Mouse (Mus musculus) CH12.LX (cell line): ENCODE data around the gene Hist1h2bg. TPM values are rescaled to one million over a fixed set of nuclear protein-coding genes. Genes with fewer than 3 reads are reported as not detected.

ENCODE experiments used
- DNase-seq: peaks from one replicate; pipeline ENCODE4 v3.0.0-alpha.2; 2013; ENCODE audit errors: extremely low read depth
- H3K27ac ChIP-seq: 2 replicates; pipeline ENCODE4 v1.5.1; 2012; ENCODE audit warnings: low read depth, mild to moderate bottlenecking, control low read depth, moderate library complexity; ENCODE audit not compliant: insufficient read depth
- H3K27me3 ChIP-seq: replicated peaks from 2 replicates; pipeline ENCODE3; 2012; ENCODE audit warnings: inconsistent platforms
- H3K36me3 ChIP-seq, 2 experiments: replicated peaks in 1 of 2; 2 replicates each; pipeline versions ENCODE3 to v1.6.1; 2012; ENCODE audit warnings: inconsistent platforms in 1 of 2, low read length in 1 of 2, mild to moderate bottlenecking in 1 of 2, mixed read lengths in 1 of 2, moderate library complexity in 1 of 2; ENCODE audit not compliant: control insufficient read depth in 1 of 2, insufficient read depth in 1 of 2
- H3K4me1 ChIP-seq, 2 experiments: 2 replicates each; pipeline ENCODE4 v1.6.1; 2012; ENCODE audit warnings: inconsistent platforms in 1 of 2, moderate library complexity in 1 of 2; ENCODE audit not compliant: insufficient read depth in 2 of 2, control insufficient read depth in 1 of 2
- H3K4me2 ChIP-seq: 2 replicates; pipeline ENCODE4 v1.6.1; 2012; ENCODE audit warnings: low read depth, mild to moderate bottlenecking, control low read depth; ENCODE audit not compliant: poor library complexity, insufficient read depth, severe bottlenecking
- H3K4me3 ChIP-seq, 3 experiments: fragments of 150-350 bp in 1 of 3; sonication (generic) in 1 of 3; replicated peaks in 1 of 3; 2 replicates each; pipeline versions ENCODE3 to v1.5.1; 2011 to 2012; ENCODE audit warnings: low read depth in 2 of 3, low read length in 2 of 3, mild to moderate bottlenecking in 2 of 3, moderate library complexity in 2 of 3, control low read depth in 1 of 3, improper control_type of control experiment in 1 of 3, inconsistent platforms in 1 of 3, mixed read lengths in 1 of 3; ENCODE audit not compliant: poor library complexity in 1 of 3
- H3K79me2 ChIP-seq: replicated peaks from 2 replicates; pipeline ENCODE4 v1.6.1; 2012; ENCODE audit warnings: mild to moderate bottlenecking, moderate library complexity; ENCODE audit not compliant: control insufficient read depth, poor library complexity, insufficient read depth, severe bottlenecking; ENCODE audit errors: extremely low read depth
- H3K9ac ChIP-seq: 2 replicates; pipeline ENCODE4 v1.6.1; 2012; ENCODE audit warnings: low read depth, mild to moderate bottlenecking, control low read depth, moderate library complexity; ENCODE audit not compliant: insufficient read depth
- H3K9me3 ChIP-seq: replicated peaks from 2 replicates; pipeline ENCODE3; 2012; ENCODE audit warnings: low read length, inconsistent platforms, mixed read lengths
- BHLHE40 ChIP-seq: IDR thresholded peaks from 2 replicates; pipeline ENCODE4 v1.6.1; 2011; ENCODE audit warnings: mild to moderate bottlenecking, low read depth, low read length, improper control_type of control experiment
- CHD1 ChIP-seq: IDR thresholded peaks from 2 replicates; pipeline ENCODE4 v1.6.1; 2012; ENCODE audit warnings: low read depth, low read length, improper control_type of control experiment, inconsistent platforms
- CHD2 ChIP-seq: IDR thresholded peaks from 2 replicates; pipeline ENCODE4 v1.6.1; 2011; ENCODE audit warnings: low read length, improper control_type of control experiment
- EP300 ChIP-seq: IDR thresholded peaks from 2 replicates; pipeline ENCODE4 v1.6.1; 2011; ENCODE audit warnings: low read length, improper control_type of control experiment
- HCFC1 ChIP-seq: IDR thresholded peaks from 2 replicates; pipeline ENCODE4 v1.6.1; 2012; ENCODE audit warnings: low read depth, mild to moderate bottlenecking, inconsistent platforms, low read length, improper control_type of control experiment
- IRF4 ChIP-seq: IDR thresholded peaks from 2 replicates; pipeline ENCODE4 v1.6.1; 2014; ENCODE audit warnings: low read depth, mild to moderate bottlenecking, inconsistent platforms, low read length, improper control_type of control experiment
- JUN ChIP-seq: IDR thresholded peaks from 2 replicates; pipeline ENCODE4 v1.6.1; 2011; ENCODE audit warnings: low read depth, mild to moderate bottlenecking, low read length, improper control_type of control experiment, moderate library complexity; ENCODE audit not compliant: insufficient read depth
- JUND ChIP-seq: conservative IDR thresholded peaks from 2 replicates; pipeline ENCODE4 v1.6.1; 2011; ENCODE audit warnings: low read depth, low read length, improper control_type of control experiment
- MAFK ChIP-seq: IDR thresholded peaks from 2 replicates; pipeline ENCODE4 v1.6.1; 2011; ENCODE audit warnings: low read length, improper control_type of control experiment; ENCODE audit not compliant: insufficient replicate concordance
- MAX ChIP-seq: IDR thresholded peaks from 2 replicates; pipeline ENCODE4 v1.6.1; 2011; ENCODE audit warnings: low read length, improper control_type of control experiment
- MEF2A ChIP-seq: IDR thresholded peaks from 2 replicates; pipeline ENCODE4 v1.6.1; 2014; ENCODE audit warnings: low read depth, mild to moderate bottlenecking, inconsistent platforms, low read length, improper control_type of control experiment, borderline replicate concordance
- MXI1 ChIP-seq: IDR thresholded peaks from 2 replicates; pipeline ENCODE4 v1.6.1; 2011; ENCODE audit warnings: mild to moderate bottlenecking, low read depth, low read length, improper control_type of control experiment
- NELFE ChIP-seq: IDR thresholded peaks from 2 replicates; pipeline ENCODE4 v1.6.1; 2011; ENCODE audit warnings: low read depth, low read length, improper control_type of control experiment
- PAX5 ChIP-seq: IDR thresholded peaks from 2 replicates; pipeline ENCODE4 v1.6.1; 2012; ENCODE audit warnings: low read length, inconsistent platforms, mixed read lengths
- POLR2A ChIP-seq: IDR thresholded peaks from 2 replicates; pipeline ENCODE4 v1.6.1; 2011; ENCODE audit warnings: low read depth, mild to moderate bottlenecking, improper control_type of control experiment, low read length
- POLR2AphosphoS2 ChIP-seq: IDR thresholded peaks from 2 replicates; pipeline ENCODE4 v1.6.1; 2011; ENCODE audit warnings: low read depth, low read length, improper control_type of control experiment
- RAD21 ChIP-seq: IDR thresholded peaks from 2 replicates; pipeline ENCODE4 v1.6.1; 2011; ENCODE audit warnings: low read depth, mild to moderate bottlenecking, low read length, improper control_type of control experiment, moderate library complexity
- SIN3A ChIP-seq: IDR thresholded peaks from 2 replicates; pipeline ENCODE4 v1.6.1; 2012; ENCODE audit warnings: low read length, improper control_type of control experiment, inconsistent platforms
- UBTF ChIP-seq: IDR thresholded peaks from 2 replicates; pipeline ENCODE4 v1.6.1; 2012; ENCODE audit warnings: low read depth, mild to moderate bottlenecking, inconsistent platforms, low read length, improper control_type of control experiment, moderate library complexity
- USF1 ChIP-seq: IDR thresholded peaks from 2 replicates; pipeline ENCODE4 v1.6.1; 2014; ENCODE audit warnings: low read depth, mild to moderate bottlenecking, inconsistent platforms, low read length, improper control_type of control experiment
- ZC3H11A ChIP-seq: IDR thresholded peaks from 2 replicates; pipeline ENCODE4 v1.6.1; 2012; ENCODE audit warnings: low read depth, mild to moderate bottlenecking, inconsistent platforms, low read length, improper control_type of control experiment
- ZKSCAN1 ChIP-seq: IDR thresholded peaks from 2 replicates; pipeline ENCODE4 v1.6.1; 2012; ENCODE audit warnings: low read depth, inconsistent platforms, low read length, improper control_type of control experiment, borderline replicate concordance
- ZMIZ1 ChIP-seq: IDR thresholded peaks from 2 replicates; pipeline ENCODE4 v1.6.1; 2012; ENCODE audit warnings: low read depth, mild to moderate bottlenecking, inconsistent platforms, low read length, improper control_type of control experiment
- dilution Hi-C: fragments of 300-500 bp; cut with MboI; formaldehyde crosslinking; loops from 2 replicates; pipeline ENCODE4 v1.14.3; 2020; ENCODE audit warnings: low sequenced_read_pairs; ENCODE audit not compliant: extremely low pct_unique_long_range_greater_than_20kb, extremely low pct_ligation_motif_present
- in situ Hi-C: fragments of 300-500 bp; cut with MboI; formaldehyde crosslinking; loops from 3 replicates; pipeline ENCODE4 v1.14.3; 2019; ENCODE audit warnings: low sequenced_read_pairs, low pct_ligation_motif_present, low pct_unique_long_range_greater_than_20kb, mixed read lengths
- polyA plus RNA-seq: library from polyadenylated mRNA; unstranded; fragments of >175 nt; gene quantifications from 2 replicates; pipeline ENCODE4 v1.2.1, GENCODE M21; 2012; ENCODE audit warnings: low read depth; ENCODE audit not compliant: insufficient read length
- total RNA-seq, 2 experiments: library from RNA; depleted of rRNA; stranded (reverse); fragments of 300-350 nt in 1 of 2; fragments of >200 nt in 1 of 2; gene quantifications; 2 replicates each; pipeline ENCODE4 v1.2.3; 2012 to 2014

Hist1h2bg gene
- total and polyA plus RNA-seq, 3 experiments, result 9.4 to 3,252 (median 136) TPM

- TF ChIP-seq RAD21 (no peak), JUN (no peak), POLR2A (peak; percentile 75), CHD2 (0 out of 2 replicates have a peak, but pooled peaks have one; percentile 55), EP300 (no peak), MAX (no peak), UBTF (no peak), USF1 (no peak), MEF2A (no peak)
Measured at GRCm38 (mm10) chr13:23576351-23576881, 5.2 kb downstream of the Hist1h2bg start (continued).

DNA sequence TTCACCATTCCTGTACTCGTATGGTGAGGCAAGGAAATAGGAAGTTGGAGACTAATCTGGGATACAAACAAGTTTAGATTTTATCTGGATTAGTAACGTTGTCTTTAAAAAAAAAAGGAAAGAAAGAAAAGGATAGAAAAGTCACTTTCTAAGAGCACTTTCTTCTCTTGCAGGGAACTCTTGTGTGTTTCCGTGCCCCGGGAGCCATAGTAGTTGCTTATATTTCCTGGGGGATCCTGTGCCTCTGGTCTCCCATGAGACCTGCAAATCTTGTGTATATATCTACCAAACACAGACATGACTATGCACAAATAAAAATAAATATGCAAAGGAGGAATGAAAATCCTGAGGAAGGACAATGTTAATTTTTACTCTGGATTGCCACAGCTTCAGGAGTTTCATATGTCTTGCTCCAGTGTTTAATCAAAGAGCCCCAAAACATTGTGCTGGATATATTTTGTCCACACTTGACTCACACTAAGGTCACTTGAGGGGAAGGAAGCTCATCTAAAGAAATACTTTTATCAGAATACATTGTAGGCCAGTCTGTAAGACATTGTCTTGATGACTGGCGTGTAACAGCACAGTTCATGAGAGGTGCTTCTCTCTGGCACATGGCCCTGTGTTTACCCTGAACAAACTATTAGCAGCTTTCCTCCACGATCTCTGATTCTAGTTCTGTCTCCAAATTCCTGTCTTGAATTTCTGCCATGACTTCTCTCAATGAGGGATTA is 5.9 kb downstream of the Hist1h2bg start:
- no peaks in the 10 kb centered on the region for H3K79me2 ChIP-seq
- TF ChIP-seq NELFE (no peak), RAD21 (no peak), SIN3A (no peak), JUND (no peak)
- TF ChIP-seq, all 38 proteins: peak for 0

DNA sequence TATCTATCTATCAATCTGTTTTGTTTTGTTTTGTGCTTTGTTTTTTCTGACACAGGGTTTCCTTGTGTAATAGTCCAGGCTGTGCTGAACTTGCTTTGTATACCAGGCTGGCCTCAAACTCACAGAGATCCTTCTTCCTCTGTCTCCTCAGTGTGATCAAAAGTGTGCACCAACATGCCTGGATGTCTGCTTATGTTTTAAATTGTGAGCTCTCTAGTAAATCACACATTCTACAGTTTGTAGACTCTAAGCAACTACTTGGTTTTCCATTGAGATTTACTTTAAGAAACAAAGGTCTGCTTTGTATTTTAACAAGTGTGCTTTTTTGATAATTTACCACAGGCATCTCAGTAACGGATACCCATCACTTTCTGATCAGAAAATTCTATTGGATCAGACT is 6.6 kb downstream of the Hist1h2bg start:
- Histone ChIP-seq H3K79me2 (no peaks in the 10 kb centered on the region), H3K36me3 (no peaks in the 10 kb centered on the region), H3K9me3 (no peaks in the 10 kb centered on the region), H3K27me3 (no peaks in the 10 kb centered on the region), H3K4me2 (no peak overlapping the region), H3K4me3 (no peak overlapping the region), H3K4me1 (peaks cover 0 to 25% of the 10 kb centered on the region in 2 experiments; a peak in 2 of 4 replicates), H3K27ac (no peak overlapping the region), H3K9ac (no peak overlapping the region)
- no peak for TF ChIP-seq SIN3A
- no peak for TF ChIP-seq MAX
- no peak for TF ChIP-seq ZC3H11A
- TF ChIP-seq UBTF, result no peak
- no peak for TF ChIP-seq IRF4
- no peak for TF ChIP-seq MEF2A
- TF ChIP-seq CHD2, result no peak
- TF ChIP-seq NELFE, result no peak
- TF ChIP-seq MXI1, result no peak
- TF ChIP-seq USF1, result no peak
- no peak for TF ChIP-seq ZKSCAN1
- TF ChIP-seq POLR2AphosphoS2, result no peak
- no peak for TF ChIP-seq BHLHE40
- no peak for TF ChIP-seq ZMIZ1
- TF ChIP-seq HCFC1, result no peak
- TF ChIP-seq PAX5, result no peak
- no peak for TF ChIP-seq MAFK
- no peak for TF ChIP-seq CHD1
- DNase-seq, result no peak
- dilution Hi-C loops, result no loop called here
- in situ Hi-C loops, result no loop called here

More for the DNA sequence above, 5.9 kb downstream of the Hist1h2bg start:
- dilution Hi-C loops (no loop called here), in situ Hi-C loops (no loop called here)
- H3K4me2 ChIP-seq, result peak overlapping the region; percentile 58; the same call in 1 of the 2 replicates
- peak overlapping the region; percentile 19 to 69 (median 46) for H3K4me3 ChIP-seq
- H3K9ac ChIP-seq, result peak overlapping the region; percentile 88
- H3K4me1 ChIP-seq, result peaks cover 0 to 23% of the 10 kb centered on the region in 2 experiments; a peak in 2 of 4 replicates
- no peaks in the 10 kb centered on the region for H3K9me3 ChIP-seq
- DNase-seq, result no peak
- no peaks in the 10 kb centered on the region for H3K36me3 ChIP-seq
- H3K27me3 ChIP-seq, result no peaks in the 10 kb centered on the region
- peak overlapping the region; percentile 77 for H3K27ac ChIP-seq
